Mouse (Mus musculus) ZHBTc4 (cell line): ENCODE measurements around the gene Olfr1052.
"Not testable (repeated sequence)": the region's sequence is repeated elsewhere in the genome, so short reads cannot be mapped to it uniquely, and the experiment has no call there.

Source experiments
- DNase-seq: peaks from one replicate; pipeline ENCODE4 v3.0.0-alpha.2; 2011; ENCODE audit warnings: low read depth, low spot score

The Olfr1052 gene

GRCm38 (mm10) chr2:86292155-86292554 lies at the start of gene Olfr1052:
TSS of gene Olfr1052 (plus strand) at chr2:86292455.
- DNase-seq = no peak

GRCm38 (mm10) chr2:86258228-86258627 lies 34.0 kb upstream of the Olfr1052 start, which contains the start of gene Olfr1049:
TSS of gene Olfr1049 (minus strand) at chr2:86258328.
- not testable (repeated sequence) for DNase-seq

- DNase-seq = not testable (repeated sequence)
Measured at GRCm38 (mm10) chr2:86278988-86279387, 13.3 kb upstream of the Olfr1052 start, which contains the start of gene Olfr1051. TSS of gene Olfr1051 (minus strand) at chr2:86279088.

GRCm38 (mm10) chr2:86315184-86315583 lies 22.9 kb downstream of the Olfr1052 start, which contains the start of gene Olfr1053:
TSS of gene Olfr1053 (minus strand) at chr2:86315284.
- DNase-seq = no peak

GRCm38 (mm10) chr2:86335333-86335732 lies 43.1 kb downstream of the Olfr1052 start, which contains the start of gene Olfr1054:
TSS of gene Olfr1054 (minus strand) at chr2:86335433.
- DNase-seq = no peak
